Mouse (Mus musculus): ENCODE measurements around the gene Tapt1. TPM values are rescaled to one million over a fixed set of nuclear protein-coding genes. Genes with fewer than 3 reads are reported as not detected.

Tapt1 gene
- polyA plus RNA-seq, 1 experiment from 2014 or later = 31.7 TPM

DNA sequence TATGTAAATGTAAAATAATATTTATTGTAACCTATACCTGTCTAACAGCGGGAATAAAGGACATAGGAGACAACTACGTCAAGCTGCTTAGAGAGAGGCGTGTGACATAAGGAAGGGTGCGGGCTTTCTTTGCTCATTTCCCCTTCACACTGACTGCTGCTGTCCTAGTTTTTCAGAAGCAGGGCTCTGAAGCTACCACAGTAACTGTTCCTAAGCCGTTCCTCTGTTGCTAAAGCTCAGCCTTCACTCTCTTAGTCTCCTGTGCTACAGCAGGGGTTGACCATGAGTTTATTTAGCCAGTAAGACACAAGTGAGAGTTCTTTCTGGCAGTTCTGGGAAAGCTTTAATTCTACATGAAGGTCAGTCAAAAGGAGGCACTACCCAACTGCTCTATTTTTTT lies 13.0 kb downstream of the Tapt1 start:
- Histone ChIP-seq H3K36me3 (ENCODE audit: control insufficient read depth, insufficient read depth, low read length) (0 out of 2 replicates have a peak, but pooled peaks cover 9% of the 10 kb centered on the region), H3K27ac (ENCODE audit: low read length) (no peak overlapping the region), H3K9ac (ENCODE audit: low read length) (no peak overlapping the region), H3K9me3 (replicated peaks; ENCODE audit: control insufficient read depth, low read length) (no peaks in the 10 kb centered on the region), H3K4me2 (ENCODE audit: low read depth, low read length) (no peak overlapping the region), H3K4me1 (ENCODE audit: control insufficient read depth, insufficient read depth, low read length) (0 out of 2 replicates have a peak, but pooled peaks cover 3% of the 10 kb centered on the region), H3K4me3 (replicated peaks; ENCODE audit: low read length) (no peak overlapping the region), H3K27me3 (ENCODE audit: control insufficient read depth, insufficient read depth, low read length) (no peaks in the 10 kb centered on the region)
- no peak for ATAC-seq (ENCODE audit: insufficient read depth, low FRiP score)
- WGBS = 92% methylated on average over 5 of the region's 5 CpGs

DNA sequence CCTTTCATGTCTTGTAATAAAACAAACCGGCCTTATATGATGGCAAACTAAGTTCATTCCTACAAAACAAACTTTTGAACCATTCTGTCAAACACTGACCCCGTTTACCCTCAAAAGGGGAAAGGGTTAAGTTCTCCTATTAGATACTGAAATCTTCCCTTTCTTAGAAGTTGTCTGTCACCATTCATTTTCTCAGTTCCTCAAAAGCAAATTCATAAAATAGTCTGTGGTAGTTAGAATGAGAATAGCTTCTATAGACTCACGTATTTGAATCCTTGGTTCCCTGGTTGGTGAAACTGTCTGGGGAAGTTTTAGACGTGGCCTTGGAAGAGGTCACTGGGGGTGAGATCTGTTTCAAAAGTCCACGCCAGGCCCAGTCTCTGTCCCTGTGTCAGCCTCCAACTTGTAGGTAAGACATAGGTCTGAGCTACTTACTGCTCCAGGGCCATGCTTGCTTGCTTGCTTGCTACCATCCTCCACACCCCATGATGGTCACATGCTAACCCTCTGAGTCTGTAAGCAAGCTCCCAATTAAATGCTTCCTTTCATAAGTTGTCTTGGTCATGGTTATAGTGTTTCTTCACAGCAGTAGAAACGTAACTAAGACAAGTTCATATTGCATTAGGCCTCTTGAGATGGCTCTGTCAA lies 14.5 kb downstream of the Tapt1 start:
- Histone ChIP-seq H3K4me2 (ENCODE audit: low read depth, low read length) (no peak overlapping the region), H3K9ac (ENCODE audit: low read length) (no peak overlapping the region), H3K27ac (ENCODE audit: low read length) (no peak overlapping the region), H3K4me1 (ENCODE audit: control insufficient read depth, insufficient read depth, low read length) (0 out of 2 replicates have a peak, but pooled peaks cover 3% of the 10 kb centered on the region), H3K36me3 (ENCODE audit: control insufficient read depth, insufficient read depth, low read length) (0 out of 2 replicates have a peak, but pooled peaks cover 9% of the 10 kb centered on the region), H3K27me3 (ENCODE audit: control insufficient read depth, insufficient read depth, low read length) (no peaks in the 10 kb centered on the region), H3K4me3 (replicated peaks; ENCODE audit: low read length) (no peak overlapping the region), H3K9me3 (replicated peaks; ENCODE audit: control insufficient read depth, low read length) (no peaks in the 10 kb centered on the region)
- 79% methylated on average over 6 of the region's 6 CpGs for WGBS
- ATAC-seq (ENCODE audit: insufficient read depth, low FRiP score) = no peak

DNA sequence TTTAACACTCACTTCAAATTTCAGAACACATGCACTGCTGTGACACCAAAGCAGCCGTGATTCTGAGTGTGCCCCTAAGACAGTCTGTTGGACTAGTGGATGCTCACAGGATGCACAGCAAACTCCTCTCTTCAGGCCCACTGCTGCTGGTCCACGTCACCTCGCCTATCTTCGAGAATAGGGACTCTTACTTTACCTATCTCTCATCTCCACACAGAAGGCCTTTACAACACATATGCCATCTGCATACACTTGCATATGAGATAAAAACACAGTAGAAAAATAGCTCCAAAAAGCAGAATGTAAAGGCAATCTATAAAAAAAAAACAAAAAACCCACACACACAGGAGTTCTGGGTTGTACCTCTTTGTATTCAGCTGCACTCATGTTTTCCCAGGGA lies 19.1 kb downstream of the Tapt1 start:
- Histone ChIP-seq H3K4me3 (replicated peaks; ENCODE audit: low read length) (no peak overlapping the region), H3K9me3 (replicated peaks; ENCODE audit: control insufficient read depth, low read length) (no peaks in the 10 kb centered on the region), H3K4me1 (ENCODE audit: control insufficient read depth, insufficient read depth, low read length) (no peaks in the 10 kb centered on the region), H3K4me2 (ENCODE audit: low read depth, low read length) (no peak overlapping the region), H3K9ac (ENCODE audit: low read length) (no peak overlapping the region), H3K36me3 (ENCODE audit: control insufficient read depth, insufficient read depth, low read length) (0 out of 2 replicates have a peak, but pooled peaks cover 6% of the 10 kb centered on the region), H3K27ac (ENCODE audit: low read length) (no peak overlapping the region), H3K27me3 (ENCODE audit: control insufficient read depth, insufficient read depth, low read length) (no peaks in the 10 kb centered on the region)
- WGBS = 82% methylated on average over 4 of the region's 4 CpGs
- no peak for ATAC-seq (ENCODE audit: insufficient read depth, low FRiP score)

DNA sequence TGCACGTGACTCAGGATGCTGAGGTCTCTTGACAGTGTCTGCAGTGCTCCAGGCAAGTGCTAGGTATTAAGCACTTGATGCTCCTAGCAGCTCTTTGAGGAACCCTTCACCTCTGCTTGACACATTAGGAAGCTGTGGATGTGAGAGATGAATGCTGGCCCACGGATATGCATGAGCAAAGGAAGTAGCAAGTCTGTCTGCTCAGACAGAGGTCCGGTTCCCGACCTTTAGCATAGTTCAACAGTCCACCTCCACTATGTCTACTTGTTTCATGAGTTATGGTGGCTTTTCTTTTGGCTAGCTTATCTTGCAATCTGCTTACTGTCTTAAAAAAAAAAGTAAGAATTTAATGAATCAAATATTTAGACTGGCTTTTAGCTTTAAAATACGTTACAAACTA lies 19.8 kb downstream of the Tapt1 start:
- no peaks in the 10 kb centered on the region for H3K4me1 ChIP-seq (ENCODE audit: control insufficient read depth, insufficient read depth, low read length)
- H3K9ac ChIP-seq (ENCODE audit: low read length) = no peak overlapping the region
- 71% methylated on average over 5 of the region's 5 CpGs for WGBS
- no peaks in the 10 kb centered on the region for H3K9me3 ChIP-seq (replicated peaks; ENCODE audit: control insufficient read depth, low read length)
- H3K4me2 ChIP-seq (ENCODE audit: low read depth, low read length) = no peak overlapping the region
- H3K27me3 ChIP-seq (ENCODE audit: control insufficient read depth, insufficient read depth, low read length) = no peaks in the 10 kb centered on the region
- no peak overlapping the region for H3K27ac ChIP-seq (ENCODE audit: low read length)
- 0 out of 2 replicates have a peak, but pooled peaks cover 6% of the 10 kb centered on the region for H3K36me3 ChIP-seq (ENCODE audit: control insufficient read depth, insufficient read depth, low read length)
- H3K4me3 ChIP-seq (replicated peaks; ENCODE audit: low read length) = no peak overlapping the region
- no peak for ATAC-seq (ENCODE audit: insufficient read depth, low FRiP score)

DNA sequence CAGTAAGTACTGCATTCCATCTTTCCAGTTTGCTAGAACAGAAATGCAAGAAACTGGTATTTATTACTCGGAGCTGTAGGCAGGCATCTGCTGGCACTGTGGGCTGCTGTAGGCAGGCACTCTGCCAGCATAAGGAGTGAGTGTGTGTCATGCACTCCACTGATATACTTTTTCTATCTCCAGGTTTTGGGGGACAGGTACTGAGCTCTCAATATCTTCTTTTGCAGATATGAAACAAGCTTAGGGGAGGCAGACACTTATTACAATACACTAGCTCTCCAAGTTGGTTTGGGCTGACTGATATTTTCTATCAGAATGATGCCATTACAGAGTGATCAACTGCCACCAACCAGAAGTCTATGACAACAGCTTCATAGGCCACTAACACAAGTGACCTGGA lies 23.0 kb downstream of the Tapt1 start:
- H3K4me3 ChIP-seq (replicated peaks; ENCODE audit: low read length) = no peak overlapping the region
- no peaks in the 10 kb centered on the region for H3K9me3 ChIP-seq (replicated peaks; ENCODE audit: control insufficient read depth, low read length)
- no peaks in the 10 kb centered on the region for H3K4me1 ChIP-seq (ENCODE audit: control insufficient read depth, insufficient read depth, low read length)
- H3K27ac ChIP-seq (ENCODE audit: low read length) = no peak overlapping the region
- no peaks in the 10 kb centered on the region for H3K36me3 ChIP-seq (ENCODE audit: control insufficient read depth, insufficient read depth, low read length)
- H3K9ac ChIP-seq (ENCODE audit: low read length) = no peak overlapping the region
- WGBS = 81% methylated on average over 1 of the region's 1 CpGs
- peak; percentile 33; the same call in 1 of the 2 replicates for ATAC-seq (ENCODE audit: insufficient read depth, low FRiP score)
- H3K27me3 ChIP-seq (ENCODE audit: control insufficient read depth, insufficient read depth, low read length) = no peaks in the 10 kb centered on the region
- H3K4me2 ChIP-seq (ENCODE audit: low read depth, low read length) = no peak overlapping the region

DNA sequence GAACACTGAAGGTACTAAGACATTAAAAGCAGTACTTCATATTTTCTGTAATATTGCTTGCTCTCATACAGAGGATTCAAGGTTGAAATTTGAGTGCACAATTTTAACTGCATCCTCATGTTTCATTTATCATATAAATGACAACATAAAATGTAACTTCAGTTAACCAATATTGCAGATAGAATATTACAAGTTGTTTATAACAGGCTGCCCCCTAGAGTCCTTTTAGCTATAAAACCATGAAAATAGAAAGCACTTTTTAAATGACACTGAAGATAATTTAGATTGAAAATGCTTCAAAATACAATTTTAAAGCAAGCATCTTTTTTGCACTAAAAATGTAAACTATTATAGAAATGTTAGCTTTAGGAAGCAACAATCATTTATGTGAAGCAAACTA lies 24.8 kb downstream of the Tapt1 start:
- H3K4me3 ChIP-seq (replicated peaks; ENCODE audit: low read length) = no peak overlapping the region
- no peaks in the 10 kb centered on the region for H3K36me3 ChIP-seq (ENCODE audit: control insufficient read depth, insufficient read depth, low read length)
- no peak for ATAC-seq (ENCODE audit: insufficient read depth, low FRiP score)
- no peak overlapping the region for H3K4me2 ChIP-seq (ENCODE audit: low read depth, low read length)
- H3K4me1 ChIP-seq (ENCODE audit: control insufficient read depth, insufficient read depth, low read length) = no peaks in the 10 kb centered on the region
- no peak overlapping the region for H3K9ac ChIP-seq (ENCODE audit: low read length)
- no peaks in the 10 kb centered on the region for H3K9me3 ChIP-seq (replicated peaks; ENCODE audit: control insufficient read depth, low read length)
- no peak overlapping the region for H3K27ac ChIP-seq (ENCODE audit: low read length)
- no peaks in the 10 kb centered on the region for H3K27me3 ChIP-seq (ENCODE audit: control insufficient read depth, insufficient read depth, low read length)

DNA sequence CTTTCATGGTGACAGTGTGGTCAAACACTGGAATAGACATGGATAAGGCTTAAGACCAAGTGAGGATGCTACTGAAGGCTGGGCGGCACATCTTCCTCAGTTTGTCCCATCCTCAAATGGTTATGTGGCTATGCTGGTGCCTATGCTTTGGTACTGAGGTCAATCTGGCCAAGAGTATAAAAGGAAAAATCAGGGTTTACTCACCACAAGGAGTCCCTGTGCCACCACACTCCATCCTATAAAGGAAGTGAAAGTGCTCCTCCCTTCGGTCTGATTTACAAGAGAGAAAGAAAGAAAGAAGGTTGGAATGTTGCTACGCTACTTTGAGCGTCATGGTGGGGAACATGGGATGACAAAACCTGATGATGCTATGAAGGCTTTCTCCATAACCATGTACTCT lies 27.3 kb downstream of the Tapt1 start:
- H3K9me3 ChIP-seq (replicated peaks; ENCODE audit: control insufficient read depth, low read length) = no peaks in the 10 kb centered on the region
- no peak overlapping the region for H3K9ac ChIP-seq (ENCODE audit: low read length)
- H3K4me2 ChIP-seq (ENCODE audit: low read depth, low read length) = no peak overlapping the region
- H3K4me3 ChIP-seq (replicated peaks; ENCODE audit: low read length) = no peak overlapping the region
- H3K27me3 ChIP-seq (ENCODE audit: control insufficient read depth, insufficient read depth, low read length) = no peaks in the 10 kb centered on the region
- no peaks in the 10 kb centered on the region for H3K4me1 ChIP-seq (ENCODE audit: control insufficient read depth, insufficient read depth, low read length)
- H3K27ac ChIP-seq (ENCODE audit: low read length) = no peak overlapping the region
- ATAC-seq (ENCODE audit: insufficient read depth, low FRiP score) = no peak
- WGBS = 84% methylated on average over 4 of the region's 4 CpGs
- H3K36me3 ChIP-seq (ENCODE audit: control insufficient read depth, insufficient read depth, low read length) = 0 out of 2 replicates have a peak, but pooled peaks cover 5% of the 10 kb centered on the region

DNA sequence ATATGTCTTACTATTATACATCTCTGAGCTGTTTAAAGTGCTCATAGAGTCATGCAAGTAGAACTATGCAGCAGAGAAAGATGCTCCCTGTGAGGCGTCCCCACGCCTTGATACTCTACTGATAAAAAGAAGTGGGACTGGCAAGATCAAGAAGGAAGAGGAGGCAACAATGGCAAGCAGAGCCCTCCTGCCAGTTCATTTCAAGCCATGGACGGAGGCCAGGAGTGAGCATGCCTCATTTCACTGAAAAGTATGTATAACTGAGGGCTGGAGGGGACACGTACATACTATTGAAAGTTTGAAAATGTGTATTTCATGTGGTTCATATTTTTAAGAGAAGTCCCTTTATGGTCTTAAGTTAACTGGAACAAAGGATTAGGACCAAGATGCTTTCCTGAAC lies 28.0 kb downstream of the Tapt1 start:
- H3K9me3 ChIP-seq (replicated peaks; ENCODE audit: control insufficient read depth, low read length) = no peaks in the 10 kb centered on the region
- H3K4me1 ChIP-seq (ENCODE audit: control insufficient read depth, insufficient read depth, low read length) = no peaks in the 10 kb centered on the region
- 0 out of 2 replicates have a peak, but pooled peaks cover 9% of the 10 kb centered on the region for H3K36me3 ChIP-seq (ENCODE audit: control insufficient read depth, insufficient read depth, low read length)
- no peak overlapping the region for H3K27ac ChIP-seq (ENCODE audit: low read length)
- ATAC-seq (ENCODE audit: insufficient read depth, low FRiP score) = no peak
- H3K4me2 ChIP-seq (ENCODE audit: low read depth, low read length) = no peak overlapping the region
- 85% methylated on average over 4 of the region's 4 CpGs for WGBS
- H3K9ac ChIP-seq (ENCODE audit: low read length) = no peak overlapping the region
- H3K4me3 ChIP-seq (replicated peaks; ENCODE audit: low read length) = no peak overlapping the region
- H3K27me3 ChIP-seq (ENCODE audit: control insufficient read depth, insufficient read depth, low read length) = no peaks in the 10 kb centered on the region

DNA sequence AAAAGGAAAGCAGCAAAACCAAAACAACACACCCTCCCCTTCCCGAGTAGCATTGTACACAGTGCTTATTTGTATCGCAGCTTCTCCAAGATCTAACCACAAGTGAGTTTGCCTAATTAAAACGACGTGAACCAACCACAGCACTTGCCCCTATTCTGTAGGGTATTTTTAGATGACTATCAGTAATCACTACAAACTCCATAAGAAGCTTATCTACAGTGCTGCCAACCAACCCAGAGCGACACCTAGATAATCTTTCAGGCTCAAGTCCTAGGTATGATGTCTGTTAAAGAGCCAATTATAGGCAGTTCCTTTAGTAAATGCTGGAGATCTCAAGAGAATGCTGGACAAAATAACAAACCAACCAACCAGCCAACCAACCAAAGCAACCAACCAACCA lies 28.6 kb downstream of the Tapt1 start:
- H3K9me3 ChIP-seq (replicated peaks; ENCODE audit: control insufficient read depth, low read length) = no peaks in the 10 kb centered on the region
- H3K4me3 ChIP-seq (replicated peaks; ENCODE audit: low read length) = no peak overlapping the region
- no peak for ATAC-seq (ENCODE audit: insufficient read depth, low FRiP score)
- H3K27ac ChIP-seq (ENCODE audit: low read length) = no peak overlapping the region
- no peak overlapping the region for H3K4me2 ChIP-seq (ENCODE audit: low read depth, low read length)
- 81% methylated on average over 5 of the region's 5 CpGs for WGBS
- H3K4me1 ChIP-seq (ENCODE audit: control insufficient read depth, insufficient read depth, low read length) = no peaks in the 10 kb centered on the region
- H3K9ac ChIP-seq (ENCODE audit: low read length) = no peak overlapping the region
- H3K27me3 ChIP-seq (ENCODE audit: control insufficient read depth, insufficient read depth, low read length) = no peaks in the 10 kb centered on the region
- H3K36me3 ChIP-seq (ENCODE audit: control insufficient read depth, insufficient read depth, low read length) = 0 out of 2 replicates have a peak, but pooled peaks cover 11% of the 10 kb centered on the region

All from stomach, embryonic 16.5 days (tissue).